Mouse (Mus musculus) cerebellum, adult 2 months (tissue): ENCODE measurements around the gene Gm10717.
"Not testable (repeated sequence)": the region's sequence is repeated elsewhere in the genome, so short reads cannot be mapped to it uniquely, and the experiment has no call there.

Experiments
- CTCF ChIP-seq: fragments of 200-500 bp; IDR thresholded peaks from 2 replicates; pipeline ENCODE4 v1.5.1; 2011; ENCODE audit warnings: low read depth, mild to moderate bottlenecking, control low read depth, low read length, moderate library complexity, borderline replicate concordance; ENCODE audit not compliant: insufficient read depth
- POLR2A ChIP-seq: fragments of 200-500 bp; IDR thresholded peaks from 2 replicates; pipeline ENCODE4 v1.6.1; 2011; ENCODE audit warnings: low read length, control low read depth, borderline replicate concordance; ENCODE audit not compliant: insufficient read depth

DNA sequence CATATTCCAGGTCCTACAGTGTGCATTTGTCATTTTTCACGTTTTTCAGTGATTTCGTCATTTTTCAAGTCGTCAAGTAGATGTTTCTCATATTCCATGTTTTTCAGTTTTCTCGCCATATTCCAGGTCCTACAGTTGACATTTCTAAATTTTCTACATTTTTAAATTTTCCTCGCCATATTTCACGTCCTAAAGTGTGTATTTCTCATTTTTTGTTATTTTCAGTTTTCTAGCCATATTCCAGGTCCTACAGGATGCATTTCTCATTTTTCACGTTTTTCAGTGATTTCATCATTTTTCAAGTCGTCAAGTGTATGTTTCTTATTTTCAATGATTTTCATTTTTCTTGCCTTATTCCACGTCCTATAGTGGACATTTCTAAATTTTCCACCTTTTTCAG lies 1.5 kb downstream of the Gm10717 start:
- not testable (repeated sequence) for TF ChIP-seq CTCF, POLR2A
